Mouse (Mus musculus): ENCODE measurements around the gene Gmip. TPM values are rescaled to one million over a fixed set of nuclear protein-coding genes. Genes with fewer than 3 reads are reported as not detected.

Gmip gene
- 26.0 and 27.0 TPM in 2 replicates for total RNA-seq (2017)

GRCm38 (mm10) chr8:69808094-69808863 lies at the start of gene Gmip:
Gene Gmip (plus strand): TSS chr8:69808679.
- peak; percentile 89 for ATAC-seq (replicated peaks; ENCODE audit: low read depth, poor library complexity, severe bottlenecking)

DNA sequence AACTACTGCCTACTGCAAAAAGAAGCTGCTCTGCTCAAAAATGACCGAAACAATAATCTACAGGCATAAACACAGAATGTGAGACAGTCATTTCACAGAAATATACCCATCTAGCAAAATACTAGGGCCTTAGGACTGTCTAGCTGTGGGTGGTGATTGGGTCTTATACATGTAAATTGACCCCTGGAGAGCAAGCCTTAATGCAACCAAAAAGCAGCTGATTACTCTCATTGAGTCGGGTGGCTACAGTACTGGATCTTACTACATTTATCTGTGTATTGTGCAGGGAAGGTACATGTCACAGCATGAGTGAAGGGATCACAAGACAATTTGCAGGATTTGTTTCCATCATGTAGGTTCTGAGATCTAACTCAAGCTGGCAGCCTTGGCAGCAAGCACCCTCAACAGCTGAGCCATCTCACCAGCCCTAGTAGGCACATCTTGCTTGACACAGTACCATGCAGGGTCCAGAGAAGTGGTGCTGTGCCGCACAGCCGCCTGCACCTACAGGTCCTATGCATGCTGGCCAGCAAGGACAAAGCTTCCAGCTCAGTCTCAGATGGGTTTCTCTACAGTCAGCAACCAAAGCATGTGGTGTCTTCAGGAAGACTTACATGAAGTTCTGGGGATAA lies 46.5 kb upstream of the Gmip start:
- no peak for ATAC-seq (replicated peaks; ENCODE audit: low read depth, poor library complexity, severe bottlenecking)

GRCm38 (mm10) chr8:69771221-69771620 lies 37.3 kb upstream of the Gmip start:
- no peak for ATAC-seq (replicated peaks; ENCODE audit: low read depth, poor library complexity, severe bottlenecking)

GRCm38 (mm10) chr8:69772106-69772505 lies 36.4 kb upstream of the Gmip start:
- no peak for ATAC-seq (replicated peaks; ENCODE audit: low read depth, poor library complexity, severe bottlenecking)

DNA sequence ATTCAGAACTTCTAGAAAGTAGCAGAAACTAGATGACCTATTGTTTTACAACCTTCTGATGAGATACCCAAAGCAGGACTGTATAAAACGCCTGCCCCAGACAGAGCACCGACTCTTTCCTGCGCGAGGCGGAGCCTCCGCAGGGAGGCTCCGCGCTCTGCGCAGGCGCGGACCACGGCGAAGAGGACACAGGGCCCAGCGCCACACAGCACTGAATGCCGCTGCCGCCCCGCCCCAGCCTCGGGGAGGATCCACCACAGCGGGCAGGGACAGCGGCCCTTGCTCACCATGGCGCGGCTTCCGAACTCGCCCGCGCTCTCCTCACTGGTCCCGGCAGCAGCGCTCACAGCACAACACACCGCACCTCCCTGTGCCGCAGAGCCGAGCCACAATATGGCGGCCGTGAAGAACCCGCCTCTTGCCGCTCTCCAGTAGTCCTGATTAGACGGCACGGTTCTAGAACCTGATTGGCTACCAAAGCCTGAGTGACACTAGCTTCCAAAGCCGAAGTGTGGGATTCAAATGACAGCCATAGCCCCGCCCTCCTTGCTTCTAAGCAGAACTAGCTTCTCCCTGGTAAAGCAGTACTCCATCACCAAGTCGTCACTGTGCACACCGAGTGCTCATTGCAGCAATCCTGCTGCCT lies 33.9 kb upstream of the Gmip start, which contains the start of gene Gm20422:
TSS of gene Gm20422 (minus strand) at position 384 of the 646 bp plus-strand sequence.
- peak; percentile 100 for ATAC-seq (replicated peaks; ENCODE audit: low read depth, poor library complexity, severe bottlenecking)

DNA sequence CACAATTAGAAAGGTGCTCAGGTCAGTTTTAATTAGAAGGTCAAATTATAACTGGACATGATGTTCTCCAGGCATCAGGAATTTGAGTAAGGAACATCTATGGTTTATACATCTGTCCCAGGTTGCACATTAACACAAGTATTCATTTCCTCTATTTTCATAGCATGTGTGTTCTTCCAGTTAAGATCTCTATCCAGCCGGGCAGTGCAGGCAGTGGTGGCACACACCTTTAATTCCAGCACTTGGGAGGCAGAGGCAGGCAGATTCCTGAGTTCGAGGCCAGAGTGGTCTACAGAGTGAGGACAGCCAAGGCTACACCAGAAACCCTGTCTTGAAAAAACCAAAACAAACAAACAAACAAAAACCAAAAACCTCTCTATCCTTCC lies 33.3 kb upstream of the Gmip start:
- ATAC-seq (replicated peaks; ENCODE audit: low read depth, poor library complexity, severe bottlenecking), result peak; percentile 38

- no peak for ATAC-seq (replicated peaks; ENCODE audit: low read depth, poor library complexity, severe bottlenecking)
These were observed 31.4 kb upstream of the Gmip start for GRCm38 (mm10) chr8:69777111-69777510.

- ATAC-seq (replicated peaks; ENCODE audit: low read depth, poor library complexity, severe bottlenecking), result peak; percentile 33
These were observed 19.4 kb upstream of the Gmip start for GRCm38 (mm10) chr8:69789105-69789504.

GRCm38 (mm10) chr8:69789731-69790130 lies 18.7 kb upstream of the Gmip start:
- no peak for ATAC-seq (replicated peaks; ENCODE audit: low read depth, poor library complexity, severe bottlenecking)

DNA sequence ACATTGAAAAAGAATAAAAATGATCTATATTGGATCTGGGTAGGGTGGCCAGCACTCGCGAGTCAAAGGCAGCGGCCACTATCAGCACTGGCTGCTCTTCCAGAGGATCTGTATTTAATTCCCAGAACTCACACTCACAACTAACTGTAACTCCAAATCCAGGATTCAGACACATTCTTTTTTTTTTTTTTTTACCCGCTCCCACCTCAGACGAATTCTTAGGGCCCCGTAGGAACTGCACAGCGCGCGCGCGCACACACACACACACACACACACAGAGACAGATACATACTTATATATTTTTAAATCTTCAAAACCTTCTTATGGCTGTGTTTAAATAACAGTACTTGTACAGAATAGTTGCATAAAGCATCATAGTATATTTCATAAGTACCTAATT lies 18.1 kb upstream of the Gmip start:
- peak; percentile 16 for ATAC-seq (replicated peaks; ENCODE audit: low read depth, poor library complexity, severe bottlenecking)

- ATAC-seq (replicated peaks; ENCODE audit: low read depth, poor library complexity, severe bottlenecking), result peak; percentile 88
These were observed 17.6 kb upstream of the Gmip start, which contains the start of the genes Atp13a1 and Zfp866 for GRCm38 (mm10) chr8:69790773-69791367. Gene Atp13a1 (plus strand): TSS chr8:69791163. Gene Zfp866 (minus strand): TSS chr8:69791178.

DNA sequence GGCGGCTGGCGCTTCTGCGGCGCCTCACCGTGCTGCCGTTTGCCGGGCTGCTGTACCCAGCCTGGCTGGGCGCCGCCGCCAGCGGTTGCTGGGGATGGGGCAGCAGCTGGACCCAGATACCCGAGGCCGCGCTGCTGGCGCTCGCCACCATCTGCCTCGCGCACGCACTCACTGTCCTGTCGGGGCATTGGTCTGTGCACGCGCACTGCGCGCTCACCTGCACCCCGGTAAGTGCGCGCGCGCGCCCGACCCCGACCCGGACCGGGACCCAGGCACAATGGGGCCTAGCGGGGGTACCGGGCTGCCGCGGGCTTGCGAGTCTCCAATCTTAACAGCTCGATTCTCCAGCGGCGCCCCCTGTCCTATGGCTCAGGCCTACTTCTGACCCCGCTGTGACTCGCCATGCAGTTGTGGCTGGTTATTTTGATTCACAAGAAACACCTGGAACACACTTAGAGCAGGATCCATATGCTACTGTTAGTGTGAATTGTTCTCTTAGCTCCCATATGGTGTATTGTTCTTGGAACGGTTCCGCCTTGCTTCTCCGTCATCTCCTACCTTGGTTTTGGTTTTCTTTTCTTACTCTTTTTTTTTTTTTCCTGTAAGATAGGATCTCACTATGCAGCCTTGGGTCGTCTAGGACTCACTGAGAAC lies 16.9 kb upstream of the Gmip start:
- ATAC-seq (replicated peaks; ENCODE audit: low read depth, poor library complexity, severe bottlenecking), result peak; percentile 24; the same call in 1 of the 2 replicates

DNA sequence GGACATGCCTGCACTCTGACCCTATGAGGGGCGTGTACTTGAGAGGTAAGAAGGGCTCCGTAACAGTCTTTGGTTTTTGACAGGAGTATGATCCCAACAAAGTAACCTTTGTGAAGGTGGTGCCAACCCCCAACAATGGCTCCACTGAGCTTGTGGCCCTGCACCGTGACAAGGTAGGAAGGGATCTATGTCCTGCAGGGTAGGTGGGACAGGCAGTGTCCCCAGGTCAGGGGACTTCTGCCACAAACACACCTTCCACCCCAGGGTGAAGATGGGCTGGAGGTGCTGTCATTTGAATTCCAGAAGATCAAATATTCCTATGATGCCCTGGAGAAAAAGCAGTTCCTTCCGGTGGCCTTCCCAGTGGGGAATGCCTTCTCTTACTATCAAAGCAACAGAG lies 14.8 kb upstream of the Gmip start:
- no peak for ATAC-seq (replicated peaks; ENCODE audit: low read depth, poor library complexity, severe bottlenecking)

GRCm38 (mm10) chr8:69794096-69794495 lies 14.4 kb upstream of the Gmip start:
- no peak for ATAC-seq (replicated peaks; ENCODE audit: low read depth, poor library complexity, severe bottlenecking)

GRCm38 (mm10) chr8:69794901-69795300 lies 13.6 kb upstream of the Gmip start:
- ATAC-seq (replicated peaks; ENCODE audit: low read depth, poor library complexity, severe bottlenecking), result no peak

GRCm38 (mm10) chr8:69796721-69797345 lies 11.6 kb upstream of the Gmip start:
- ATAC-seq (replicated peaks; ENCODE audit: low read depth, poor library complexity, severe bottlenecking), result no peak

- ATAC-seq (replicated peaks; ENCODE audit: low read depth, poor library complexity, severe bottlenecking), result no peak
These were observed 10.8 kb upstream of the Gmip start for GRCm38 (mm10) chr8:69797661-69798060.

DNA sequence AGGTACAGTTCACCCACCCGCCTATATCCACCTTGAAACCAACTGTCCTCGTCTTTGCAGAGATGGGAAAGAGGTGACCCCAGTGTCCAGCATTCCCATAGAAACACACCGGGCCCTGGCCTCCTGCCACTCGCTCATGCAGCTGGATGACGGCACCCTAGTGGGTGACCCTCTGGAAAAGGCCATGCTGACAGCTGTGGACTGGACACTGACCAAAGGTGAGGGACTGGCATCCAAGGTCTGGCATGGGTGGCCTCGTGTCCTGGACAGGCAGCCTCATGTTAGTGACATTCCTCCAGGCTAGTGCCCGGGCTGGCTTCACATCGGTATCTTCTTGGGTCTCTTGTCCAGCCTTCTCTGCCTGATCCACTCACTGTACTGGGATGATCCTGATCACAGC lies 9.2 kb upstream of the Gmip start:
- ATAC-seq (replicated peaks; ENCODE audit: low read depth, poor library complexity, severe bottlenecking), result no peak

GRCm38 (mm10) chr8:69799946-69800345 lies 8.5 kb upstream of the Gmip start:
- ATAC-seq (replicated peaks; ENCODE audit: low read depth, poor library complexity, severe bottlenecking), result no peak

DNA sequence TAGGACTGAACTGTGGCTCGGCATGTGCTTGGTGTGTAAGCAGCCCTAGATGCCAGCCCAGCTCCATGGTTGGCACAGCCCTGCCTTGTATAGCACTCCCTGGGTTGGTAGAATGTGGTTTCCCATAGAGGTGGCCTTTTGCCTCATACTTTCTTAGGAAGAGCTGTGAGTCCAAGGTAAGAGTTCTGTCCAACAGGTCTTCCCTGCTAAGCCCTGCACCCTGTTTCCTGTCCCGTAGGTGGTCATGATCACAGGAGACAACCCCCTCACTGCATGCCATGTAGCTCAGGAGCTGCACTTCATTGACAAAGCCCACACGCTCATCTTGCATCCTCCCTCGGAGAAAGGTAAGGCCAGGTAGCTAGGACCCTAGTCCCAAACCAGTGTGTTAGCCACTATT lies 6.7 kb upstream of the Gmip start:
- ATAC-seq (replicated peaks; ENCODE audit: low read depth, poor library complexity, severe bottlenecking), result no peak

Data from common myeloid progenitor, adult 5-6 weeks (primary cell).